ENCODE assay signal across 10 mouse cellular contexts in genomic region chr10:87489246-87490009, GRCm38 (mm10). TPM values are rescaled to one million over a fixed set of nuclear protein-coding genes. Genes with fewer than 3 reads are reported as not detected.
A peak's percentile ranks its signal among the peaks of the same experiment; 100 is the strongest.
DNase-seq lines count a peak whose midpoint lies in the region; ATAC-seq lines count a peak whose summit lies in the region.
"Had no signal": no experiment of that assay in that cellular context is flagged by ENCODE, and none has a peak within 500 bp of the region (broad histone marks: within the 10 kb centered on the region; RNA-seq: fewer than 3 reads in every experiment).

No protein-coding gene starts in this region.

- WGBS in forebrain, embryonic 16.5 days, result under 1% methylated on average over 18 of the region's 18 CpGs

- H3K27me3 ChIP-seq in forebrain, embryonic 16.5 days (replicated peaks; ENCODE audit: control insufficient read depth, insufficient read depth, low read length), result no peaks in the 10 kb centered on the region

- H3K4me3 ChIP-seq in forebrain, embryonic 16.5 days (replicated peaks; ENCODE audit: low read length), result peak overlapping the region; percentile 14

- H3K27ac ChIP-seq in forebrain, embryonic 16.5 days (ENCODE audit: low read length), result peak overlapping the region; percentile 84

- peak; percentile 32 for ATAC-seq in forebrain, embryonic 16.5 days

- peak; percentile 41 to 50 for DNase-seq in cerebellum, postnatal 10 days
- DNase-seq in cerebellum, adult 11 months, result no peak
- peak; percentile 63 for DNase-seq in left cerebral cortex, postnatal 4 days
- DNase-seq in retina, embryonic 14.5 days (ENCODE audit: low spot score), result peak; percentile 55
- DNase-seq in kidney, postnatal 4 days, result no peak
- DNase-seq in urinary bladder, postnatal 25 days (ENCODE audit: low spot score), result no peak
- no peak for DNase-seq in lung, adult 18-20 months

- intact Hi-C loops in left cerebral cortex, postnatal 4 days (cut with DNase I), result loop anchor here (10.0 kb wide), 1 partner anchor 275 kb away; no protein-coding TSS in a partner anchor

- H3K9me3 ChIP-seq in forebrain, embryonic 16.5 days (ENCODE audit: control insufficient read depth, low read length), result no peaks in the 10 kb centered on the region

- H3K9ac ChIP-seq in forebrain, embryonic 16.5 days (replicated peaks; ENCODE audit: low read depth, low read length), result no peak overlapping the region; the same call in 1 of the 2 replicates

- peaks cover 60% of the 10 kb centered on the region for H3K4me1 ChIP-seq in forebrain, embryonic 16.5 days (replicated peaks; ENCODE audit: control insufficient read depth, insufficient read depth, low read length)

- peak overlapping the region; percentile 57 for H3K4me2 ChIP-seq in forebrain, embryonic 16.5 days (ENCODE audit: low read length)

- H3K36me3 ChIP-seq in forebrain, embryonic 16.5 days (ENCODE audit: control insufficient read depth, insufficient read depth), result no peaks in the 10 kb centered on the region

RNA-seq across cellular contexts. Expression of gene Ascl1, which starts 4.0 kb away (rescaled TPM):
- 15.7 and 17.5 TPM in 2 replicates for polyA plus RNA-seq in forebrain, embryonic 16.5 days (2015; fragmentation: Nextera tagmentation; extraction: Ambion mirVana)
- total RNA-seq in left cerebral cortex, postnatal 4 days (2021), result 10 to 100 TPM; 17.1 to 17.9 TPM
- total RNA-seq: liver, adult 2 months had no signal
- polyA plus RNA-seq: liver, adult 2 months; Patski had no signal

RNA-seq across cellular contexts. Expression of gene Pah, which starts 32.2 kb away (rescaled TPM):
- not detected in 2 replicates for polyA plus RNA-seq in forebrain, embryonic 16.5 days (2015; fragmentation: Nextera tagmentation; extraction: Ambion mirVana)
- total RNA-seq in left cerebral cortex, postnatal 4 days (2021), result not detected
- polyA plus RNA-seq: Patski had no signal

Comparison
In these comparisons a context has a peak if more than half of its experiments do, and no peak if none do; other contexts are left out.
1. DNase-seq: peak in cerebellum, postnatal 10 days (2 of 2), left cerebral cortex, postnatal 4 days (single experiment) and retina, embryonic 14.5 days (single experiment); none in cerebellum, adult 11 months (single experiment), kidney, postnatal 4 days (0 of 2), urinary bladder, postnatal 25 days (single experiment) and lung, adult 18-20 months (0 of 2).